Mouse (Mus musculus): ENCODE data around the gene Tbc1d14. TPM values are rescaled to one million over a fixed set of nuclear protein-coding genes. Genes with fewer than 3 reads are reported as not detected.
A peak's percentile ranks its signal among the peaks of the same experiment; 100 is the strongest.

Tbc1d14 gene
- polyA plus RNA-seq, 1 experiment from 2014 or later: 81.0 TPM

GRCm38 (mm10) chr5:36536424-36536823 is 56.7 kb downstream of the Tbc1d14 start:
- Histone ChIP-seq H3K4me3 (replicated peaks; ENCODE audit: low read depth, low read length) (no peak overlapping the region), H3K27me3 (ENCODE audit: control insufficient read depth, insufficient read depth, low read length) (no peaks in the 10 kb centered on the region), H3K36me3 (ENCODE audit: control insufficient read depth, insufficient read depth, low read length) (no peaks in the 10 kb centered on the region), H3K27ac (replicated peaks; ENCODE audit: low read depth, low read length) (no peak overlapping the region), H3K9ac (replicated peaks; ENCODE audit: low read length) (no peak overlapping the region), H3K4me1 (ENCODE audit: control insufficient read depth, insufficient read depth, low read length) (no peaks in the 10 kb centered on the region), H3K4me2 (ENCODE audit: low read length) (no peak overlapping the region), H3K9me3 (ENCODE audit: control insufficient read depth, low read length) (no peaks in the 10 kb centered on the region)
- ATAC-seq (ENCODE audit: low FRiP score, low TSS enrichment): no peak
- 90% methylated on average over 3 of the region's 3 CpGs for WGBS
- DNase-seq: no peak

GRCm38 (mm10) chr5:36535438-36536176 is 57.5 kb downstream of the Tbc1d14 start:
- H3K4me3 ChIP-seq (replicated peaks; ENCODE audit: low read depth, low read length): no peak overlapping the region
- H3K4me1 ChIP-seq (ENCODE audit: control insufficient read depth, insufficient read depth, low read length): no peaks in the 10 kb centered on the region
- H3K27ac ChIP-seq (replicated peaks; ENCODE audit: low read depth, low read length): no peak overlapping the region
- ATAC-seq (ENCODE audit: low FRiP score, low TSS enrichment): no peak
- no peak overlapping the region for H3K9ac ChIP-seq (replicated peaks; ENCODE audit: low read length)
- H3K27me3 ChIP-seq (ENCODE audit: control insufficient read depth, insufficient read depth, low read length): no peaks in the 10 kb centered on the region
- H3K36me3 ChIP-seq (ENCODE audit: control insufficient read depth, insufficient read depth, low read length): no peaks in the 10 kb centered on the region
- 88% methylated on average over 6 of the region's 6 CpGs for WGBS
- no peaks in the 10 kb centered on the region for H3K9me3 ChIP-seq (ENCODE audit: control insufficient read depth, low read length)
- H3K4me2 ChIP-seq (ENCODE audit: low read length): no peak overlapping the region
- no peak for DNase-seq

- WGBS: 87% methylated on average over 6 of the region's 6 CpGs
- Histone ChIP-seq H3K9me3 (ENCODE audit: control insufficient read depth, low read length) (no peaks in the 10 kb centered on the region), H3K4me1 (ENCODE audit: control insufficient read depth, insufficient read depth, low read length) (peaks cover 2% of the 10 kb centered on the region; the same call in 1 of the 2 replicates), H3K27ac (replicated peaks; ENCODE audit: low read depth, low read length) (no peak overlapping the region), H3K4me2 (ENCODE audit: low read length) (no peak overlapping the region), H3K4me3 (replicated peaks; ENCODE audit: low read depth, low read length) (no peak overlapping the region), H3K27me3 (ENCODE audit: control insufficient read depth, insufficient read depth, low read length) (no peaks in the 10 kb centered on the region), H3K36me3 (ENCODE audit: control insufficient read depth, insufficient read depth, low read length) (no peaks in the 10 kb centered on the region), H3K9ac (replicated peaks; ENCODE audit: low read length) (no peak overlapping the region)
- ATAC-seq (ENCODE audit: low FRiP score, low TSS enrichment) (no peak), DNase-seq (no peak)
Measured at GRCm38 (mm10) chr5:36534455-36535030, 58.5 kb downstream of the Tbc1d14 start.

- DNase-seq (peak; percentile 95), ATAC-seq (ENCODE audit: low FRiP score, low TSS enrichment) (peak; percentile 95)
- no peaks in the 10 kb centered on the region for H3K27me3 ChIP-seq (ENCODE audit: control insufficient read depth, insufficient read depth, low read length)
- peak overlapping the region; percentile 88 for H3K9ac ChIP-seq (replicated peaks; ENCODE audit: low read length)
- under 1% methylated on average over 28 of the region's 28 CpGs for WGBS
- H3K4me2 ChIP-seq (ENCODE audit: low read length): peak overlapping the region; percentile 87
- H3K4me1 ChIP-seq (ENCODE audit: control insufficient read depth, insufficient read depth, low read length): peaks cover 13% of the 10 kb centered on the region
- no peaks in the 10 kb centered on the region for H3K9me3 ChIP-seq (ENCODE audit: control insufficient read depth, low read length)
- peak overlapping the region; percentile 85 for H3K4me3 ChIP-seq (replicated peaks; ENCODE audit: low read depth, low read length)
- H3K27ac ChIP-seq (replicated peaks; ENCODE audit: low read depth, low read length): peak overlapping the region; percentile 89
- no peaks in the 10 kb centered on the region; the same call in none of the 2 replicates for H3K36me3 ChIP-seq (ENCODE audit: control insufficient read depth, insufficient read depth, low read length)
Measured at GRCm38 (mm10) chr5:36530129-36530751, 62.8 kb downstream of the Tbc1d14 start.

- Histone ChIP-seq H3K9ac (replicated peaks; ENCODE audit: low read length) (peak overlapping the region; percentile 88), H3K27me3 (ENCODE audit: control insufficient read depth, insufficient read depth, low read length) (no peaks in the 10 kb centered on the region), H3K36me3 (ENCODE audit: control insufficient read depth, insufficient read depth, low read length) (no peaks in the 10 kb centered on the region; the same call in none of the 2 replicates), H3K4me3 (replicated peaks; ENCODE audit: low read depth, low read length) (peak overlapping the region; percentile 85), H3K9me3 (ENCODE audit: control insufficient read depth, low read length) (no peaks in the 10 kb centered on the region), H3K4me1 (ENCODE audit: control insufficient read depth, insufficient read depth, low read length) (peaks cover 13% of the 10 kb centered on the region), H3K4me2 (ENCODE audit: low read length) (peak overlapping the region; percentile 87), H3K27ac (replicated peaks; ENCODE audit: low read depth, low read length) (peak overlapping the region; percentile 89)
- WGBS: 8% methylated on average over 5 of the region's 5 CpGs
- no peak for ATAC-seq (ENCODE audit: low FRiP score, low TSS enrichment)
- peak; percentile 11 for DNase-seq
Measured at GRCm38 (mm10) chr5:36529698-36530097, 63.4 kb downstream of the Tbc1d14 start.

GRCm38 (mm10) chr5:36526921-36527320 is 66.2 kb downstream of the Tbc1d14 start:
- ATAC-seq (ENCODE audit: low FRiP score, low TSS enrichment): no peak
- WGBS: 83% methylated on average over 2 of the region's 2 CpGs

GRCm38 (mm10) chr5:36526274-36526673 is 66.8 kb downstream of the Tbc1d14 start:
- Histone ChIP-seq H3K27me3 (ENCODE audit: control insufficient read depth, insufficient read depth, low read length) (no peaks in the 10 kb centered on the region), H3K27ac (replicated peaks; ENCODE audit: low read depth, low read length) (no peak overlapping the region), H3K9me3 (ENCODE audit: control insufficient read depth, low read length) (no peaks in the 10 kb centered on the region), H3K4me2 (ENCODE audit: low read length) (no peak overlapping the region), H3K9ac (replicated peaks; ENCODE audit: low read length) (no peak overlapping the region), H3K4me1 (ENCODE audit: control insufficient read depth, insufficient read depth, low read length) (peaks cover 13% of the 10 kb centered on the region), H3K36me3 (ENCODE audit: control insufficient read depth, insufficient read depth, low read length) (peaks cover 23% of the 10 kb centered on the region), H3K4me3 (replicated peaks; ENCODE audit: low read depth, low read length) (no peak overlapping the region)
- DNase-seq: peak; percentile 20
- WGBS: 87% methylated on average over 5 of the region's 5 CpGs
- ATAC-seq (ENCODE audit: low FRiP score, low TSS enrichment): no peak

More at GRCm38 (mm10) chr5:36526921-36527320, 66.2 kb downstream of the Tbc1d14 start:
- Histone ChIP-seq H3K27ac (replicated peaks; ENCODE audit: low read depth, low read length) (no peak overlapping the region), H3K4me1 (ENCODE audit: control insufficient read depth, insufficient read depth, low read length) (peaks cover 13% of the 10 kb centered on the region), H3K9me3 (ENCODE audit: control insufficient read depth, low read length) (no peaks in the 10 kb centered on the region), H3K9ac (replicated peaks; ENCODE audit: low read length) (no peak overlapping the region), H3K4me3 (replicated peaks; ENCODE audit: low read depth, low read length) (no peak overlapping the region), H3K27me3 (ENCODE audit: control insufficient read depth, insufficient read depth, low read length) (no peaks in the 10 kb centered on the region), H3K4me2 (ENCODE audit: low read length) (no peak overlapping the region), H3K36me3 (ENCODE audit: control insufficient read depth, insufficient read depth, low read length) (peaks cover 17% of the 10 kb centered on the region)
- DNase-seq: no peak

- H3K9ac ChIP-seq (replicated peaks; ENCODE audit: low read length): no peak overlapping the region
- no peak overlapping the region for H3K4me3 ChIP-seq (replicated peaks; ENCODE audit: low read depth, low read length)
- no peak overlapping the region for H3K27ac ChIP-seq (replicated peaks; ENCODE audit: low read depth, low read length)
- no peaks in the 10 kb centered on the region for H3K9me3 ChIP-seq (ENCODE audit: control insufficient read depth, low read length)
- no peak for ATAC-seq (ENCODE audit: low FRiP score, low TSS enrichment)
- H3K36me3 ChIP-seq (ENCODE audit: control insufficient read depth, insufficient read depth, low read length): peaks cover 34% of the 10 kb centered on the region
- H3K27me3 ChIP-seq (ENCODE audit: control insufficient read depth, insufficient read depth, low read length): no peaks in the 10 kb centered on the region
- WGBS: 64% methylated on average over 2 of the region's 2 CpGs
- peaks cover 13% of the 10 kb centered on the region for H3K4me1 ChIP-seq (ENCODE audit: control insufficient read depth, insufficient read depth, low read length)
- H3K4me2 ChIP-seq (ENCODE audit: low read length): no peak overlapping the region
- DNase-seq: no peak
Measured at GRCm38 (mm10) chr5:36525216-36525615, 67.9 kb downstream of the Tbc1d14 start.

Data from midbrain, embryonic 14.5 days (tissue).